Mouse (Mus musculus): ENCODE measurements at regions not wholly inside any gene's neighbourhood (a gene's known extent, or its start where the extent isn't known, plus 50 kb on each side); places are given as distances from the start of the nearest gene placed in this dataset.

- no peak for ATAC-seq (replicated peaks; ENCODE audit: poor library complexity)
These were observed 237.1 kb downstream of the Rps15a start for GRCm38 (mm10) chr7:117878903-117879302.

GRCm38 (mm10) chr7:117875241-117875640, 240.7 kb downstream of the Rps15a start:
- no peak for ATAC-seq (replicated peaks; ENCODE audit: poor library complexity)

- no peak for ATAC-seq (replicated peaks; ENCODE audit: poor library complexity)
These were observed 256.6 kb downstream of the Rps15a start for GRCm38 (mm10) chr7:117859419-117859818.

GRCm38 (mm10) chr7:117855955-117856354, 260.0 kb downstream of the Rps15a start:
- ATAC-seq (replicated peaks; ENCODE audit: poor library complexity): no peak

GRCm38 (mm10) chr7:117853716-117854115, 262.3 kb downstream of the Rps15a start:
- ATAC-seq (replicated peaks; ENCODE audit: poor library complexity): no peak

GRCm38 (mm10) chr7:117852866-117853265, 263.1 kb downstream of the Rps15a start:
- no peak for ATAC-seq (replicated peaks; ENCODE audit: poor library complexity)

GRCm38 (mm10) chr7:117850822-117851221, 265.2 kb downstream of the Rps15a start:
- no peak for ATAC-seq (replicated peaks; ENCODE audit: poor library complexity)

- ATAC-seq (replicated peaks; ENCODE audit: poor library complexity): no peak
These were observed 269.9 kb downstream of the Rps15a start for GRCm38 (mm10) chr7:117846041-117846440.

- ATAC-seq (replicated peaks; ENCODE audit: poor library complexity): no peak
These were observed 273.2 kb downstream of the Rps15a start for GRCm38 (mm10) chr7:117842780-117843179.

- ATAC-seq (replicated peaks; ENCODE audit: poor library complexity): 0 out of 2 replicates have a peak, but pooled peaks have one; percentile 6
These were observed 321.0 kb downstream of the Rps15a start for GRCm38 (mm10) chr7:117795035-117795434.

GRCm38 (mm10) chr7:117793991-117794390, 322.0 kb downstream of the Rps15a start:
- no peak for ATAC-seq (replicated peaks; ENCODE audit: poor library complexity)

GRCm38 (mm10) chr7:117792456-117792855, 323.5 kb downstream of the Rps15a start:
- ATAC-seq (replicated peaks; ENCODE audit: poor library complexity): no peak

- ATAC-seq (replicated peaks; ENCODE audit: poor library complexity): no peak
These were observed 337.0 kb downstream of the Rps15a start for GRCm38 (mm10) chr7:117778996-117779395.

GRCm38 (mm10) chr7:117777921-117778320, 338.1 kb downstream of the Rps15a start:
- ATAC-seq (replicated peaks; ENCODE audit: poor library complexity): no peak

- ATAC-seq (replicated peaks; ENCODE audit: poor library complexity): no peak
These were observed 344.2 kb downstream of the Rps15a start for GRCm38 (mm10) chr7:117771836-117772235.

- ATAC-seq (replicated peaks; ENCODE audit: poor library complexity): no peak
These were observed 356.5 kb downstream of the Rps15a start for GRCm38 (mm10) chr7:117759506-117759905.

GRCm38 (mm10) chr7:117757033-117757432, 359.0 kb downstream of the Rps15a start:
- ATAC-seq (replicated peaks; ENCODE audit: poor library complexity): no peak

- no peak for ATAC-seq (replicated peaks; ENCODE audit: poor library complexity)
These were observed 360.2 kb downstream of the Rps15a start for GRCm38 (mm10) chr7:117755830-117756229.

- ATAC-seq (replicated peaks; ENCODE audit: poor library complexity): no peak
These were observed 362.7 kb downstream of the Rps15a start for GRCm38 (mm10) chr7:117753296-117753695.

- ATAC-seq (replicated peaks; ENCODE audit: poor library complexity): peak; percentile 96
These were observed 363.4 kb downstream of the Rps15a start for GRCm38 (mm10) chr7:117752302-117753185.

GRCm38 (mm10) chr7:117747991-117748390, 367.2 kb downstream of the Xylt1 start:
- no peak for ATAC-seq (replicated peaks; ENCODE audit: poor library complexity)

GRCm38 (mm10) chr7:117746393-117746792, 365.6 kb downstream of the Xylt1 start:
- ATAC-seq (replicated peaks; ENCODE audit: poor library complexity): no peak

- ATAC-seq (replicated peaks; ENCODE audit: poor library complexity): peak; percentile 91
These were observed 358.9 kb downstream of the Xylt1 start for GRCm38 (mm10) chr7:117739706-117740105.

All from megakaryocyte progenitor cell, adult 5-6 weeks (primary cell).